Comparison of ENCODE assay signal across 10 mouse cellular contexts in the genomic region with DNA sequence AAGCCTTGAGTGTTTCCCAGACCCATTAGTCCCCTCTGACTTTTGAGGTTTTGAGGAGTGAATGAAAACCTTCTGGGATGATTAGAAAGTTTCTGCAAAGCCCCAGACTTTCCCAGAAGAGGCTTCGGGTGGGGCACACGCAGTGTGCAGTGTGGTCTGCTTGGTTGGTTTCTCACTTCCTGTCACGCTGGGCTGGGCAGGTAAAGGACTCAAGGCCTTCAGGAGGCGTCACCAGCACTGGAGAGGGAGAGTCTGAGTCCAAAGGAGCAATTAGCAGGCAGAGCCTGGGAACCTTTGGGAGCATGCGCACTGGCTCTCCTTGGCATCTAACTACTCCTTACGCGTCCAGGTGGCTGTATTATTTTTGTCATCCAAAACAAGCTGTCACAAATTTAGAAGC. TPM values are rescaled to one million over a fixed set of nuclear protein-coding genes. Genes with fewer than 3 reads are reported as not detected.
DNase-seq lines count a peak whose midpoint lies in the region; ATAC-seq lines count a peak whose summit lies in the region.
"Had no signal": no experiment of that assay in that cellular context is flagged by ENCODE, and none has a peak within 500 bp of the region (broad histone marks: within the 10 kb centered on the region; RNA-seq: fewer than 3 reads in every experiment).

No protein-coding gene starts in this region.

- ATAC-seq in activated CD4-positive, CD25-positive, alpha-beta regulatory T cell, adult 4 months = peak; percentile 57
- no peak for ATAC-seq in hindbrain, embryonic 11.5 days (ENCODE audit: low FRiP score)
- ATAC-seq: forebrain, postnatal 0 days had no signal

- no peaks in the 10 kb centered on the region for H3K36me3 ChIP-seq in hindbrain, embryonic 11.5 days (ENCODE audit: control insufficient read depth, insufficient read depth, low read length)

- H3K4me1 ChIP-seq in hindbrain, embryonic 11.5 days (replicated peaks; ENCODE audit: control insufficient read depth, insufficient read depth, low read length) = no peaks in the 10 kb centered on the region

- no peak overlapping the region for H3K4me3 ChIP-seq in hindbrain, embryonic 11.5 days (ENCODE audit: low read depth, low read length)

- no peak overlapping the region for H3K4me2 ChIP-seq in hindbrain, embryonic 11.5 days (replicated peaks; ENCODE audit: low read depth, low read length)

- no peaks in the 10 kb centered on the region for H3K9me3 ChIP-seq in hindbrain, embryonic 11.5 days (ENCODE audit: control insufficient read depth, low read length)

- H3K9ac ChIP-seq in hindbrain, embryonic 11.5 days (ENCODE audit: low read depth, low read length) = no peak overlapping the region
- H3K9ac ChIP-seq: forebrain, postnatal 0 days had no signal

- WGBS in hindbrain, embryonic 11.5 days = 78% methylated on average over 7 of the region's 7 CpGs

- H3K27ac ChIP-seq in hindbrain, embryonic 11.5 days (ENCODE audit: low read depth, low read length) = no peak overlapping the region

- no peaks in the 10 kb centered on the region for H3K27me3 ChIP-seq in hindbrain, embryonic 11.5 days (ENCODE audit: control insufficient read depth, insufficient read depth, low read length)

- DNase-seq in cerebellum, postnatal 14 days = peak; percentile 66 to 69
- DNase-seq in kidney, adult 9 months = peak; percentile 80
- peak; percentile 26 to 35 for DNase-seq in natural killer cell, adult 2 months (ENCODE audit: low spot score in 2 of 2)
- DNase-seq in adrenal gland, adult 2 months = no peak
- no peak for DNase-seq in hindbrain, embryonic 11.5 days (ENCODE audit: low spot score)
- no peak for DNase-seq in layer of hippocampus, postnatal 14 days (ENCODE audit: low spot score in 2 of 2)
- DNase-seq: forebrain, postnatal 0 days; heart, postnatal 14 days; thymus, postnatal 14 days had no signal

RNA-seq across cellular contexts. Expression of gene Gpr68, which starts 50.2 kb away (rescaled TPM):
- 10 to 100 TPM; 55.7 to 78.7 TPM for polyA plus RNA-seq in activated CD4-positive, CD25-positive, alpha-beta regulatory T cell, adult 4 months (2017; shearing (Covaris generic))
- total RNA-seq in adrenal gland, adult 2 months (2021) = 1 to 10 TPM in 1 of 2 experiments, under 1 TPM in 1; 0.52 to 1.2 TPM
- polyA plus RNA-seq in adrenal gland, adult 2 months (2012; rRNA removed) = 1.4 and 2.1 TPM in 2 replicates
- polyA plus RNA-seq in hindbrain, embryonic 11.5 days (2014; fragmentation: Nextera tagmentation; extraction: Ambion mirVana) = 0.22 TPM in 1 of 2 replicates, not detected in the other
- 10 to 100 TPM; 20.8 to 24.4 TPM for total RNA-seq in layer of hippocampus, postnatal 14 days (2021)

Comparison
In these comparisons a context has a peak if more than half of its experiments do, and no peak if none do; other contexts are left out.
1. DNase-seq: peak in cerebellum, postnatal 14 days (2 of 2), kidney, adult 9 months (single experiment) and natural killer cell, adult 2 months (2 of 2); none in adrenal gland, adult 2 months (single experiment), hindbrain, embryonic 11.5 days (single experiment) and layer of hippocampus, postnatal 14 days (0 of 2).
2. RNA of gene Gpr68, which starts 50.2 kb away (polyA plus RNA-seq): 55.7 to 78.7 TPM in activated CD4-positive, CD25-positive, alpha-beta regulatory T cell, adult 4 months; 1.4 to 2.1 TPM in adrenal gland, adult 2 months and 0.22 TPM in hindbrain, embryonic 11.5 days; every median in the first group is over 10 times any median in the second.